Mouse (Mus musculus): ENCODE data around the gene Tpcn2. TPM values are rescaled to one million over a fixed set of nuclear protein-coding genes. Genes with fewer than 3 reads are reported as not detected.

Tpcn2 gene
- polyA plus RNA-seq, 1 experiment from 2014 or later, result 3.7 TPM

DNA sequence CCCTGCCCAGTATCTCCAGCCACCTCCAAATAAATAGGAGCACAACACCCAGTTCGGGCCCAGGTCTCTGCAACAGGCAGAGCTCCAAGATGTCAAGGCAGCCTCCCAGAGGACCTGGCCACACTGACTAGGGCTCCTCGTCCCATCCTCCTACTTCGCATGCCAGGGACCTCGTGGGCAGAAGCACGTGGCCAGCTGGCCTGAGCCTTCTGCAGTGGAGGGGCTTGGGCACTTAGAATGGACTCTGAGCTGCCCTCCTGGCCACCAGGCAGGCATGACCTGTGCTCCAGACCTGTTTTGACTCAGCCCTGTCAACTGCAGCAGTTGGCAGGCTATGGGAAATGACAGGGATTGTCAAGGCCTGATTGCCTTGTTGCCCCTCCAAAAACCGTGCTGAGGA is 58.2 kb downstream of the Tpcn2 start:
- H3K36me3 ChIP-seq (ENCODE audit: control insufficient read depth, insufficient read depth, low read length), result no peaks in the 10 kb centered on the region
- no peak for ATAC-seq (ENCODE audit: low FRiP score)
- H3K9ac ChIP-seq (ENCODE audit: low read depth, low read length), result no peak overlapping the region
- no peaks in the 10 kb centered on the region for H3K9me3 ChIP-seq (ENCODE audit: control insufficient read depth, low read length)
- H3K4me2 ChIP-seq (replicated peaks; ENCODE audit: low read depth, low read length), result no peak overlapping the region
- H3K27me3 ChIP-seq (ENCODE audit: control insufficient read depth, insufficient read depth, low read length), result no peaks in the 10 kb centered on the region
- no peak overlapping the region for H3K27ac ChIP-seq (ENCODE audit: low read depth, low read length)
- 87% methylated on average over 6 of the region's 6 CpGs for WGBS
- DNase-seq (ENCODE audit: low spot score), result no peak
- H3K4me1 ChIP-seq (replicated peaks; ENCODE audit: control insufficient read depth, insufficient read depth, low read length), result no peaks in the 10 kb centered on the region
- H3K4me3 ChIP-seq (ENCODE audit: low read depth, low read length), result no peak overlapping the region

- WGBS, result 26% methylated on average over 2 of the region's 2 CpGs
- H3K4me1 ChIP-seq (replicated peaks; ENCODE audit: control insufficient read depth, insufficient read depth, low read length), result no peaks in the 10 kb centered on the region
- no peak overlapping the region for H3K4me2 ChIP-seq (replicated peaks; ENCODE audit: low read depth, low read length)
- no peak overlapping the region for H3K9ac ChIP-seq (ENCODE audit: low read depth, low read length)
- no peak overlapping the region for H3K4me3 ChIP-seq (ENCODE audit: low read depth, low read length)
- ATAC-seq (ENCODE audit: low FRiP score), result no peak
- H3K27me3 ChIP-seq (ENCODE audit: control insufficient read depth, insufficient read depth, low read length), result no peaks in the 10 kb centered on the region
- DNase-seq (ENCODE audit: low spot score), result no peak
- H3K27ac ChIP-seq (ENCODE audit: low read depth, low read length), result no peak overlapping the region
- H3K36me3 ChIP-seq (ENCODE audit: control insufficient read depth, insufficient read depth, low read length), result no peaks in the 10 kb centered on the region
- no peaks in the 10 kb centered on the region for H3K9me3 ChIP-seq (ENCODE audit: control insufficient read depth, low read length)
Measured at GRCm38 (mm10) chr7:145221841-145222689, 61.7 kb downstream of the Tpcn2 start.

DNA sequence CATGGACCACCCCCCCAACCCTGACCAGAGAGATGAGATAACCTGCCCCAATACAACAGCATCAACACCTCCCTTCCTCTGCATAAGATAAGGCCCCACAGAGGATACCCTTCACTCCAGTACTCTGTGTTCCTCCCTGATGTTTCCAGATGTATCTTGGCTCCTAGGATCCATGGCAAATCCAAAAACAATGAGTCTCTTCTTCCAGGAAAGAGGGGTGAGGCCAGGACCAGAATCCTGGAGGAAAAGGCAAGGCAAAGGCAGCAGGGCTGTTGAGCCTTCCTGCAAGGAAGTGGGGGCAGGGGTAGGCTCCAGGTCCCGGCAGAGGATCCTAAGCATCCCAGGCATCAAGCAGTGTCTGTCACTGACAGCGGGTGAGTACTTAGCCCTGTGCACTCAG is 62.5 kb downstream of the Tpcn2 start:
- H3K27ac ChIP-seq (ENCODE audit: low read depth, low read length), result no peak overlapping the region
- ATAC-seq (ENCODE audit: low FRiP score), result no peak
- DNase-seq (ENCODE audit: low spot score), result no peak
- no peak overlapping the region for H3K4me2 ChIP-seq (replicated peaks; ENCODE audit: low read depth, low read length)
- no peaks in the 10 kb centered on the region for H3K36me3 ChIP-seq (ENCODE audit: control insufficient read depth, insufficient read depth, low read length)
- no peak overlapping the region for H3K4me3 ChIP-seq (ENCODE audit: low read depth, low read length)
- no peaks in the 10 kb centered on the region for H3K4me1 ChIP-seq (replicated peaks; ENCODE audit: control insufficient read depth, insufficient read depth, low read length)
- no peaks in the 10 kb centered on the region for H3K27me3 ChIP-seq (ENCODE audit: control insufficient read depth, insufficient read depth, low read length)
- no peaks in the 10 kb centered on the region for H3K9me3 ChIP-seq (ENCODE audit: control insufficient read depth, low read length)
- WGBS, result 63% methylated on average over 2 of the region's 2 CpGs
- no peak overlapping the region for H3K9ac ChIP-seq (ENCODE audit: low read depth, low read length)

DNA sequence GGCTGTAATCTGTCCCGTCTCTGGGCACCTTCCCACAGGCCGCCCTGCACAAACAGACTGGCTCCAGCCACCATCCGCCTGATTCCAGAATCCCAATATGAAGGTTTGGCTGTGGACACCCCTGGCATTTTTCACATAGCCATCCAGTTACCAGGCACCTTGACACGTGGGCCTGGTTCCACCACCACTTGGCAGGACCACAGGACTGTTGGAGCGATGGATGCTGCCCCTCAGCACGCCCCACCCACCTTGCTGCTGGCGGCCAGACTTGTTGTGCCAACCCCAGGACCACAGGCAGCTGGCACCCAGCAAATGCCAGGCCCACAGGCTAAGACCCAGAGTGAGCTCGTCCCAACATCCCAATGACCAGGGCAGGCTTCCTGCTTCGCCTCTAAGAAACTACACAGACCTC is 64.4 kb downstream of the Tpcn2 start:
- Histone ChIP-seq H3K4me2 (replicated peaks; ENCODE audit: low read depth, low read length) (no peak overlapping the region), H3K9me3 (ENCODE audit: control insufficient read depth, low read length) (no peaks in the 10 kb centered on the region), H3K27ac (ENCODE audit: low read depth, low read length) (no peak overlapping the region), H3K4me1 (replicated peaks; ENCODE audit: control insufficient read depth, insufficient read depth, low read length) (no peaks in the 10 kb centered on the region), H3K27me3 (ENCODE audit: control insufficient read depth, insufficient read depth, low read length) (no peaks in the 10 kb centered on the region), H3K4me3 (ENCODE audit: low read depth, low read length) (no peak overlapping the region), H3K36me3 (ENCODE audit: control insufficient read depth, insufficient read depth, low read length) (no peaks in the 10 kb centered on the region), H3K9ac (ENCODE audit: low read depth, low read length) (no peak overlapping the region)
- no peak for DNase-seq (ENCODE audit: low spot score)
- 88% methylated on average over 9 of the region's 9 CpGs for WGBS
- ATAC-seq (ENCODE audit: low FRiP score), result no peak

DNA sequence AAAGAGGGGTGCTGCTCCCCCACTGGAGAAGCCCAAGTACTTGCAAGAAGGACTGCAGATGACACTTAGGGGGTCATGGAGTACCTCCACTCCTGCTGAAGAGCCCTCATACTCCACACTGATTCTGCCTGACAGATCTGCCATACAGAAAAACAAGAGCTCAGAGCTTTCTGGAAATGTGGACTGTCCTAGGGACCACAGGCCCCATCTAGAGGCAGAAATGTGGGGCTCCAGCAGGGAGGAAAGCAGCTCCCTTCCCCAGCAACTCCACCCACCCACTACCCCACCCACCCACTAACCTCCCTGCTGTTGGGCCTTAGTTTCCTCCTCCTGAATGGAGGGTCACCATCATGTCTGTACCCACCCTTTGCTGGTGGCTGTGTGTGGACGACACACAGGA is 67.2 kb downstream of the Tpcn2 start:
- no peak for ATAC-seq (ENCODE audit: low FRiP score)
- peaks cover 2% of the 10 kb centered on the region; the same call in 1 of the 2 replicates for H3K4me1 ChIP-seq (replicated peaks; ENCODE audit: control insufficient read depth, insufficient read depth, low read length)
- 40% methylated on average over 1 of the region's 1 CpGs for WGBS
- no peak overlapping the region for H3K4me2 ChIP-seq (replicated peaks; ENCODE audit: low read depth, low read length)
- no peaks in the 10 kb centered on the region for H3K36me3 ChIP-seq (ENCODE audit: control insufficient read depth, insufficient read depth, low read length)
- no peak overlapping the region for H3K4me3 ChIP-seq (ENCODE audit: low read depth, low read length)
- no peak overlapping the region for H3K27ac ChIP-seq (ENCODE audit: low read depth, low read length)
- no peak for DNase-seq (ENCODE audit: low spot score)
- no peak overlapping the region for H3K9ac ChIP-seq (ENCODE audit: low read depth, low read length)
- no peaks in the 10 kb centered on the region for H3K27me3 ChIP-seq (ENCODE audit: control insufficient read depth, insufficient read depth, low read length)
- no peaks in the 10 kb centered on the region for H3K9me3 ChIP-seq (ENCODE audit: control insufficient read depth, low read length)

- no peaks in the 10 kb centered on the region for H3K36me3 ChIP-seq (ENCODE audit: control insufficient read depth, insufficient read depth, low read length)
- H3K4me3 ChIP-seq (ENCODE audit: low read depth, low read length), result no peak overlapping the region
- DNase-seq (ENCODE audit: low spot score), result no peak
- H3K27me3 ChIP-seq (ENCODE audit: control insufficient read depth, insufficient read depth, low read length), result no peaks in the 10 kb centered on the region
- no peak overlapping the region for H3K4me2 ChIP-seq (replicated peaks; ENCODE audit: low read depth, low read length)
- ATAC-seq (ENCODE audit: low FRiP score), result no peak
- 92% methylated on average over 4 of the region's 4 CpGs for WGBS
- H3K9ac ChIP-seq (ENCODE audit: low read depth, low read length), result no peak overlapping the region
- H3K27ac ChIP-seq (ENCODE audit: low read depth, low read length), result no peak overlapping the region
- H3K9me3 ChIP-seq (ENCODE audit: control insufficient read depth, low read length), result no peaks in the 10 kb centered on the region
- H3K4me1 ChIP-seq (replicated peaks; ENCODE audit: control insufficient read depth, insufficient read depth, low read length), result peaks cover 2% of the 10 kb centered on the region; the same call in 1 of the 2 replicates
Measured at GRCm38 (mm10) chr7:145215476-145215875, 68.3 kb downstream of the Tpcn2 start.

DNA sequence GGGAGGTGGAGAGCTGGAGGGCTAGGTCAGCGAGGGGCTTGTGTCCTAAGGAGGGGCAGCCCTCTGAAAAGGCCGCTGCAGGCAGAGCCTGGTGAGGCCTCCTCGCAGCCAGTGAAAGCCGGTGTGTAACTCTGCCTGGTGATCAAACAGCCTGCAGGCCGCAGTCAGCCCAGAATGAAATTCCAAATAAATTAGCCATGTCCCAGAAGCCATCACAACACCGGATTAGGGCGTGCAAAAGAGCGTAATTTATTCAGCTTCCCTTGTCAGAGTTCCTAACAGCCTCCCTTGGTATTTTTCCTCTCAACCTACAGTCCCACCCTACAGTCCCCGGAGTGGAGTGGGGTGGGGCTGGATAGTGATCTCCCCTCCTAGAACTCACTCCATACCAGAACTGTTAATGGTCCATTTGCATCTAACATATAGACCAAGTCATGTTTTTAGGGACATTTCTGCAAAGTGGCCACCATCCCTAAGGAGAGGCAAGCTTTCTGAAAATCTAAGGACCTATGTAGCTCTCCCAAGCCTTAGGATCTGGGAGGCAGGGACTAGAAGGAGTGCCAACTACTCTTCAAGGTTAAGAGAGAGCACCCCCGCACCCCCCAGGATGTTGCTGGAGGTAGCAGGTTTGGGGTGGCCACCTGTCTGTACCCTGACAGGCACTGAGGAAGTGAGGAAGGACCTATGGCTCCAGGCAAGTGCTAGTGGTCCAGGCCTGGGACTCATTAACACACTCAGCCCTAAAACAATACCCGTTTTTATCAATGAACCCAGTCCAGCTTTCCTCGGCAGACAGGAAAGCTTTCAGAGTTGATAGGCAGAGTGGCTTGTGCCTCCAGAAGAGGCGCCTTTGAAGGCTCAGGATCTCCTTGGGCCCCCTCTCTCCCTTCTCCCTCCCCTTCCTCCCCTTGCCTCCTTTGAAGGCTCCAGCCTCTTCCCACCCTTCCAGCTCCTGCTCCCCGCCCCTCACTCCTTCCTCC is 71.8 kb downstream of the Tpcn2 start:
- Histone ChIP-seq H3K4me2 (replicated peaks; ENCODE audit: low read depth, low read length) (no peak overlapping the region), H3K9ac (ENCODE audit: low read depth, low read length) (0 out of 2 replicates have a peak overlapping the region, but pooled peaks have one; percentile 12), H3K4me3 (ENCODE audit: low read depth, low read length) (no peak overlapping the region), H3K36me3 (ENCODE audit: control insufficient read depth, insufficient read depth, low read length) (no peaks in the 10 kb centered on the region), H3K27me3 (ENCODE audit: control insufficient read depth, insufficient read depth, low read length) (no peaks in the 10 kb centered on the region), H3K9me3 (ENCODE audit: control insufficient read depth, low read length) (no peaks in the 10 kb centered on the region), H3K27ac (ENCODE audit: low read depth, low read length) (peak overlapping the region; percentile 64), H3K4me1 (replicated peaks; ENCODE audit: control insufficient read depth, insufficient read depth, low read length) (peaks cover 5% of the 10 kb centered on the region; the same call in 1 of the 2 replicates)
- ATAC-seq (ENCODE audit: low FRiP score) (peak; percentile 59), DNase-seq (ENCODE audit: low spot score) (peak; percentile 56)
- WGBS, result 20% methylated on average over 14 of the region's 14 CpGs

GRCm38 (mm10) chr7:145210477-145211070 is 73.2 kb downstream of the Tpcn2 start:
- Histone ChIP-seq H3K36me3 (ENCODE audit: control insufficient read depth, insufficient read depth, low read length) (no peaks in the 10 kb centered on the region), H3K9ac (ENCODE audit: low read depth, low read length) (no peak overlapping the region), H3K4me2 (replicated peaks; ENCODE audit: low read depth, low read length) (no peak overlapping the region), H3K9me3 (ENCODE audit: control insufficient read depth, low read length) (no peaks in the 10 kb centered on the region), H3K4me3 (ENCODE audit: low read depth, low read length) (no peak overlapping the region), H3K4me1 (replicated peaks; ENCODE audit: control insufficient read depth, insufficient read depth, low read length) (peaks cover 12% of the 10 kb centered on the region), H3K27ac (ENCODE audit: low read depth, low read length) (no peak overlapping the region), H3K27me3 (ENCODE audit: control insufficient read depth, insufficient read depth, low read length) (no peaks in the 10 kb centered on the region)
- 84% methylated on average over 4 of the region's 4 CpGs for WGBS
- DNase-seq (ENCODE audit: low spot score), result no peak
- no peak for ATAC-seq (ENCODE audit: low FRiP score)

Data from hindbrain, embryonic 11.5 days (tissue).